Mouse (Mus musculus) forebrain, embryonic 13.5 days (tissue): ENCODE data around the gene Gm49366. TPM values are rescaled to one million over a fixed set of nuclear protein-coding genes. Genes with fewer than 3 reads are reported as not detected.
"Not testable (repeated sequence)": the region's sequence is repeated elsewhere in the genome, so short reads cannot be mapped to it uniquely, and the experiment has no call there.

Experiments
- ATAC-seq: fragments of 200-750 bp; cut with Nextera tagmentation; 2 replicates; pipeline ENCODE4 v1.8.0; 2017
- H3K27ac ChIP-seq: fragments of 300-500 bp; sonication (generic); 2 replicates; pipeline ENCODE4 v1.5.1; 2015; ENCODE audit warnings: inconsistent platforms, mild to moderate bottlenecking, moderate library complexity
- H3K27me3 ChIP-seq: fragments of 300-500 bp; sonication (generic); 2 replicates; pipeline ENCODE4 v1.6.1; 2015; ENCODE audit warnings: mild to moderate bottlenecking, inconsistent platforms
- H3K36me3 ChIP-seq: fragments of 300-500 bp; sonication (generic); 2 replicates; pipeline ENCODE4 v1.6.1; 2015; ENCODE audit warnings: mild to moderate bottlenecking, inconsistent platforms; ENCODE audit not compliant: poor library complexity, severe bottlenecking
- H3K4me1 ChIP-seq: fragments of 300-500 bp; sonication (generic); 2 replicates; pipeline ENCODE4 v1.6.1; 2015; ENCODE audit warnings: inconsistent platforms
- H3K4me2 ChIP-seq: fragments of 300-500 bp; sonication (generic); 2 replicates; pipeline ENCODE4 v1.6.1; 2015; ENCODE audit warnings: inconsistent platforms, mild to moderate bottlenecking, moderate library complexity
- H3K4me3 ChIP-seq: fragments of 300-500 bp; sonication (generic); 2 replicates; pipeline ENCODE4 v1.5.1; 2015; ENCODE audit warnings: mild to moderate bottlenecking, inconsistent platforms
- H3K9ac ChIP-seq: fragments of 300-500 bp; sonication (generic); 2 replicates; pipeline ENCODE4 v1.6.1; 2015; ENCODE audit warnings: mild to moderate bottlenecking, inconsistent platforms
- H3K9me3 ChIP-seq: fragments of 300-500 bp; sonication (generic); replicated peaks from 2 replicates; pipeline ENCODE4 v1.6.1; 2016; ENCODE audit warnings: inconsistent platforms
- WGBS: fragments of 180-500 bp; shearing (Covaris S2); methylation state at CpG from one replicate; pipeline ENCODE4 v1.1.7; 2015; 5-methylcytosine and 5-hydroxymethylcytosine counted together
- polyA plus RNA-seq: library from polyadenylated mRNA; unstranded; fragments of >200 nt; fragmentation: Nextera tagmentation; extraction: Ambion mirVana; gene quantifications from 2 replicates; pipeline ENCODE4 v1.2.1, GENCODE M21; 2015

Gm49366 gene
- polyA plus RNA-seq, 1 experiment from 2014 or later, result not detected

DNA sequence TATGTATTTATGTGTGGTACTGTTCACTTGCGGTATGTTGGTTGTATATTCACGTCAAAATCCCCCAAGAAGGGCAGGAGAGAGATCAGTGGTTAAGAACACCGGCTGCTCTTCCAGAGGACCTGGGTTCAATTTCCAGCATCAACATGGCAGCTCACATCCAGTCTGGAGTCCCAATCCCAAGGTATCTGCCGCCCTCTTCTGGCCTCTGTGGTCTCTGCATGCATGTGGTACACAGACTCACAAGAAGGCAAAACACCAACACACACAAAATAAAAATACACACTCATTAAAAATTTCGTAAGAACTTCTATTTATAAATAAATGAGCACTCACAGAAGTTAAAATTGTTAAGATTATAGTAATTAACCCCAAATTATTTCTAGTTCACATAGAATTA is 24.5 kb downstream of the Gm49366 start:
- Histone ChIP-seq H3K36me3 (no peaks in the 10 kb centered on the region), H3K9me3 (peaks cover 6% of the 10 kb centered on the region; the same call in 1 of the 2 replicates), H3K4me3 (no peak overlapping the region), H3K4me2 (no peak overlapping the region), H3K27me3 (peaks cover 9% of the 10 kb centered on the region), H3K27ac (no peak overlapping the region), H3K4me1 (no peaks in the 10 kb centered on the region), H3K9ac (no peak overlapping the region)
- no peak for ATAC-seq
- 74% methylated on average over 5 of the region's 5 CpGs for WGBS

DNA sequence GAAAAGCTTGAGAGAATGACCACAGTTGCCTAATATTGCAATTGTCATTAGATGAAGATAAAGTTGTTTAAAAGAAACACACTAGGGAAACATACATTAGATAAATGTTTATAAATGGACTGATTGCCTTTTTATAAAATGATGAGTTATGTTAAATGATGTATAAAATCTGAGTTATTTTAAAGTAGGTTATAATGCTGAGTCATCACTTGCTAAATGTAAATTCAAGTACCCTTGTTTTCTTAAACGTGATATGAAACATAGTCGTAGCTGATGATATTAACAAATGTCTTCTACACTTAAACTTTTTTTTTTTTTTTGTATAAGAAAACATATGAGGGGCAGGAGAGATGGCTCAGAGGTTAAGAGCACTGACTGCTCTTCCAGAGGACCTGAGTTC is 25.1 kb downstream of the Gm49366 start:
- no peak for ATAC-seq
- H3K27ac ChIP-seq, result no peak overlapping the region
- WGBS, result 79% methylated on average over 2 of the region's 2 CpGs
- H3K9ac ChIP-seq, result no peak overlapping the region
- H3K9me3 ChIP-seq, result peaks cover 6% of the 10 kb centered on the region; the same call in 1 of the 2 replicates
- H3K27me3 ChIP-seq, result peaks cover 15% of the 10 kb centered on the region
- H3K4me3 ChIP-seq, result no peak overlapping the region
- no peaks in the 10 kb centered on the region for H3K4me1 ChIP-seq
- H3K4me2 ChIP-seq, result no peak overlapping the region
- no peaks in the 10 kb centered on the region for H3K36me3 ChIP-seq

DNA sequence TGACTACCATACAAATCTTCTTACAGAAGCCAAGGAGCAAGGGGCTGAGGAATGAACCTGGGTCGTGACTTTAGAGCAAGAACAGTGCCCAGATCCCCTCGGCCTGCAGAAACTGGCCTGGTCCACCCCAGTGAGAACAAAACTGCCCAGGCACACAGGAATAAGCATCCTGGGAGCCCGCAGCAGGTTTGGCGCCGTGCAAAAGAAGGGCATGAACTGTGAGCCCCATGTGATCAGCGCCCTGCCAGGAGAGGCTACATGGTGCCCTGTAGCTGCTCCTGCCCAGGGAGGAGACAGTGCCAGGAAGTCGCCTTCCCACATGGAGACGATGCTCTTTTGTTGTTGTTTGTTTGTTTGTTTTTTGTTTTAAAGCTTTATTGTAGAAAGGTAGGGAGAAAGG is 25.9 kb downstream of the Gm49366 start:
- no peak for ATAC-seq
- H3K4me3 ChIP-seq, result no peak overlapping the region

GRCm38 (mm10) chr12:84067752-84068151 is 29.0 kb downstream of the Gm49366 start:
- H3K9ac ChIP-seq, result no peak overlapping the region
- no peak overlapping the region for H3K4me3 ChIP-seq
- 0 out of 2 replicates have a peak, but pooled peaks cover 4% of the 10 kb centered on the region for H3K4me1 ChIP-seq
- H3K36me3 ChIP-seq, result no peaks in the 10 kb centered on the region
- 87% methylated on average over 4 of the region's 4 CpGs for WGBS
- H3K27me3 ChIP-seq, result peaks cover 38% of the 10 kb centered on the region
- H3K4me2 ChIP-seq, result no peak overlapping the region
- peaks cover 3% of the 10 kb centered on the region; the same call in 1 of the 2 replicates for H3K9me3 ChIP-seq
- H3K27ac ChIP-seq, result no peak overlapping the region
- ATAC-seq, result no peak

More for the DNA sequence above, 25.9 kb downstream of the Gm49366 start:
- 0 out of 2 replicates have a peak, but pooled peaks cover under 1% of the 10 kb centered on the region for H3K4me1 ChIP-seq
- no peak overlapping the region for H3K27ac ChIP-seq
- no peaks in the 10 kb centered on the region for H3K36me3 ChIP-seq
- H3K9ac ChIP-seq, result no peak overlapping the region
- no peak overlapping the region for H3K4me2 ChIP-seq
- H3K27me3 ChIP-seq, result peaks cover 22% of the 10 kb centered on the region
- peaks cover 6% of the 10 kb centered on the region; the same call in 1 of the 2 replicates for H3K9me3 ChIP-seq
- 78% methylated on average over 8 of the region's 8 CpGs for WGBS

- no peaks in the 10 kb centered on the region for H3K36me3 ChIP-seq
- H3K9ac ChIP-seq, result no peak overlapping the region
- H3K27me3 ChIP-seq, result peaks cover 38% of the 10 kb centered on the region
- H3K4me2 ChIP-seq, result no peak overlapping the region
- H3K4me3 ChIP-seq, result no peak overlapping the region
- 0 out of 2 replicates have a peak, but pooled peaks cover under 1% of the 10 kb centered on the region for H3K9me3 ChIP-seq
- ATAC-seq, result no peak
- WGBS, result 54% methylated on average over 8 of the region's 8 CpGs
- H3K4me1 ChIP-seq, result 0 out of 2 replicates have a peak, but pooled peaks cover 4% of the 10 kb centered on the region
- H3K27ac ChIP-seq, result no peak overlapping the region
Observed at GRCm38 (mm10) chr12:84068296-84068695, 29.6 kb downstream of the Gm49366 start.

GRCm38 (mm10) chr12:84068986-84069385 is 30.3 kb downstream of the Gm49366 start, which contains the start of gene Acot5:
Acot5 (plus strand) TSS chr12:84069325.
- peak within 1 kb of the TSS; percentile 41 for H3K4me3 ChIP-seq
- H3K4me1 ChIP-seq, result 0 out of 2 replicates have a peak, but pooled peaks cover 4% of the 10 kb centered on the region
- WGBS, result 56% methylated on average over 9 of the region's 9 CpGs
- H3K27ac ChIP-seq, result no peak within 1 kb of the TSS
- no peak for ATAC-seq
- H3K4me2 ChIP-seq, result peak within 1 kb of the TSS; percentile 68
- H3K36me3 ChIP-seq, result no peaks in the 10 kb centered on the region
- peak within 1 kb of the TSS; percentile 30; the same call in 1 of the 2 replicates for H3K9ac ChIP-seq
- H3K27me3 ChIP-seq, result peaks cover 38% of the 10 kb centered on the region
- no peaks in the 10 kb centered on the region for H3K9me3 ChIP-seq

DNA sequence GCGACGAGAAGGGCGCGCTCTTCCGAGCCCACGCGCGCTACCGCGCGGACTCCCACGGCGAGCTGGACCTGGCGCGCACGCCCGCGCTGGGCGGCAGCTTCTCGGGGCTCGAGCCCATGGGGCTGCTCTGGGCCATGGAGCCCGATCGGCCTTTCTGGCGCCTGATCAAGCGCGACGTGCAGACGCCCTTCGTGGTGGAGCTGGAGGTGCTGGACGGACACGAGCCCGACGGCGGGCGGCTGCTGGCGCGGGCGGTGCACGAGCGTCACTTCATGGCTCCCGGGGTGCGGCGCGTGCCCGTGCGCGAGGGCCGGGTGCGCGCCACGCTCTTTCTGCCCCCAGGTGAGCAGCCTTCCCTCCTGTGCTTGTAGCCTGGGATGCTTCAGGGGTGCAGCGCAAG is 30.8 kb downstream of the Gm49366 start:
- peaks cover 38% of the 10 kb centered on the region for H3K27me3 ChIP-seq
- not testable (repeated sequence) for H3K27ac ChIP-seq, H3K9me3 ChIP-seq, ATAC-seq, H3K36me3 ChIP-seq, H3K4me1 ChIP-seq
- peak overlapping the region; percentile 30; the same call in 1 of the 2 replicates for H3K9ac ChIP-seq
- peak overlapping the region; percentile 41 for H3K4me3 ChIP-seq
- H3K4me2 ChIP-seq, result peak overlapping the region; percentile 68
- WGBS, result under 1% methylated on average over 42 of the region's 52 CpGs

DNA sequence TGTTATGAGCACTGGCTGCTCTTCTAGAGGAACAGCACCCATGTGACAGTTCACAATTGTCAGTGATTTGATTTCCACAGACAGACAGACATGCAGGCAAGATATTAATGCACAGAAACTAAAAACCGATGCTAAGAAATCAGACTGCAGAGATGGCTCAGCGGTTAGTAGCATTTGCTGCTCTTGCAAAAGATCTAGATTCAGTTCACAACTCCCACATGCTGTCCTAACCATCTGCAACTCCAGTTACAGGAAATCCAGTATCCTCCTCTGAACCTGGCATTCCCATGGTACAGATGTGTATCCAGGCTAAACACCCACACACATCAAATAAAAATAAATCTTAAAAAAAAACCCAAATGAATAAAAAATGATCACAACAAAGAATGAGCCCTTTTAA is 33.0 kb downstream of the Gm49366 start:
- no peak overlapping the region for H3K4me3 ChIP-seq
- H3K36me3 ChIP-seq, result no peaks in the 10 kb centered on the region
- H3K27ac ChIP-seq, result no peak overlapping the region
- 0 out of 2 replicates have a peak, but pooled peaks cover 4% of the 10 kb centered on the region for H3K4me1 ChIP-seq
- no peak for ATAC-seq
- no peak overlapping the region for H3K4me2 ChIP-seq
- no peak overlapping the region for H3K9ac ChIP-seq
- H3K27me3 ChIP-seq, result peaks cover 38% of the 10 kb centered on the region
- no peaks in the 10 kb centered on the region for H3K9me3 ChIP-seq
- WGBS, result 97% methylated on average over 2 of the region's 2 CpGs

GRCm38 (mm10) chr12:84077371-84077990 is 38.7 kb downstream of the Gm49366 start:
- Histone ChIP-seq H3K27me3 (no peaks in the 10 kb centered on the region), H3K9ac (no peak overlapping the region), H3K4me3 (no peak overlapping the region), H3K9me3 (no peaks in the 10 kb centered on the region), H3K4me2 (no peak overlapping the region), H3K27ac (no peak overlapping the region), H3K36me3 (no peaks in the 10 kb centered on the region), H3K4me1 (no peaks in the 10 kb centered on the region)
- WGBS, result 90% methylated on average over 4 of the region's 4 CpGs
- ATAC-seq, result no peak

DNA sequence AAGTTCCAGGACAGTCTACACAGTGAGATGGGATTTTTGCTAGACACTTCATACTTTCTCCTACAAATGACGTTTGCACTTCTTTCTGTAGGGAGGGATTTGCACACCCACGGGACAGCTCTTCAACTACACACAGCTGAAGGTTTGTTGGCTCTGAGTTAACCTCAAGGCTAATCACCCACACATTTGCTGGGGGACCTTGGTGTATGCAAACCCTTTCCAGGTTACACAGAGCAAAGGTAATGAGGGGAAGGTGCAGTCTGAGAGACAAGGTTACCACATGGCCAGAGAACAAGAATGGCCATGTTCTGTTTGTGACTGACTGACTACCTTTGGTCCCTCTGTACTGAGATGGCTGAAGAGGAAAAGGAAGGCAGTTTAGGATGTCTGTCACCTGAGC is 45.1 kb downstream of the Gm49366 start:
- WGBS, result 87% methylated on average over 2 of the region's 2 CpGs
- Histone ChIP-seq H3K4me3 (no peak overlapping the region), H3K4me1 (no peaks in the 10 kb centered on the region), H3K9me3 (no peaks in the 10 kb centered on the region), H3K36me3 (no peaks in the 10 kb centered on the region), H3K27ac (no peak overlapping the region), H3K9ac (no peak overlapping the region), H3K4me2 (no peak overlapping the region), H3K27me3 (no peaks in the 10 kb centered on the region)
- no peak for ATAC-seq

GRCm38 (mm10) chr12:84084581-84084980 is 45.8 kb downstream of the Gm49366 start:
- 92% methylated on average over 4 of the region's 4 CpGs for WGBS
- H3K4me2 ChIP-seq, result no peak overlapping the region
- ATAC-seq, result no peak

DNA sequence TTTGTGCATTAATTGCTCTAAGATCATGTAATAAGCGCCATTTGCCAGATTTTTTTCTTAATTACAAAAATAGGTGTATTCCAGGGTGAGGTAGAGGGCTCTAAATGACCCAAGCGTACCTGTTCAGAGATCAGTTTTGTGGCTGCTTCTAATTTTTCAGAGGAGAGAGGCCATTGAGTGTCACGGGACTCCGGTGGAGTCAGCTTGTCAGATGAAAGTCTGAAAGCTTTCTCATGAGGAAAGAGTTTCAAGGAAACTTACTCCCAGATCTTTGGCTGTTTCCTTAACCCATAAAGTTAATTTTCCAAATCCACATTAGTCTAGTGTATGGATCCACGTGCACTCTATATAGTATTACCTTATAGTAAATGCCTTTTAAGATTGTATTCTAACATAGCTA is 55.9 kb downstream of the Gm49366 start:
- WGBS, result 89% methylated on average over 5 of the region's 5 CpGs

More at GRCm38 (mm10) chr12:84084581-84084980, 45.8 kb downstream of the Gm49366 start:
- Histone ChIP-seq H3K4me1 (no peaks in the 10 kb centered on the region), H3K27ac (no peak overlapping the region), H3K36me3 (no peaks in the 10 kb centered on the region), H3K27me3 (no peaks in the 10 kb centered on the region), H3K9ac (no peak overlapping the region), H3K9me3 (peaks cover 6% of the 10 kb centered on the region; the same call in 1 of the 2 replicates), H3K4me3 (no peak overlapping the region)

More for the DNA sequence above, 55.9 kb downstream of the Gm49366 start:
- H3K27me3 ChIP-seq, H3K27ac ChIP-seq, H3K4me2 ChIP-seq, H3K4me3 ChIP-seq, H3K9ac ChIP-seq, H3K36me3 ChIP-seq, H3K4me1 ChIP-seq, ATAC-seq: not testable (repeated sequence)
- H3K9me3 ChIP-seq, result peaks cover 20% of the 10 kb centered on the region
